Mouse (Mus musculus) testis, postnatal 10 days (tissue): ENCODE data around the gene Vamp2.

Experiments used
- DNase-seq: peaks from one replicate; pipeline ENCODE4 v3.0.0; 2021; ENCODE audit warnings: low spot score

The Vamp2 gene

GRCm38 (mm10) chr11:69064259-69065133 lies 23.8 kb upstream of the Vamp2 start:
- DNase-seq, result no peak

GRCm38 (mm10) chr11:69065394-69065925 lies 22.8 kb upstream of the Vamp2 start:
- no peak for DNase-seq

GRCm38 (mm10) chr11:69066163-69066861 lies 22.0 kb upstream of the Vamp2 start:
- no peak for DNase-seq

- peak; percentile 91 for DNase-seq
Observed at GRCm38 (mm10) chr11:69066956-69067355, 21.3 kb upstream of the Vamp2 start.

GRCm38 (mm10) chr11:69067601-69068000 lies 20.7 kb upstream of the Vamp2 start:
- DNase-seq, result no peak

GRCm38 (mm10) chr11:69070093-69070492 lies 18.2 kb upstream of the Vamp2 start:
- no peak for DNase-seq

- peak; percentile 94 for DNase-seq
Observed at GRCm38 (mm10) chr11:69070590-69071222, 17.6 kb upstream of the Vamp2 start, which contains the start of gene Tmem107. Gene Tmem107 (plus strand): TSS chr11:69070806.

GRCm38 (mm10) chr11:69071262-69071661 lies 17.0 kb upstream of the Vamp2 start:
- no peak for DNase-seq

- no peak for DNase-seq
Observed at GRCm38 (mm10) chr11:69072234-69072633, 16.1 kb upstream of the Vamp2 start.

- no peak for DNase-seq
Observed at GRCm38 (mm10) chr11:69072666-69073064, 15.6 kb upstream of the Vamp2 start.

GRCm38 (mm10) chr11:69073065-69073888 lies 15.0 kb upstream of the Vamp2 start:
- DNase-seq, result peak; percentile 80

GRCm38 (mm10) chr11:69073951-69074775 lies 14.1 kb upstream of the Vamp2 start:
- DNase-seq, result no peak

GRCm38 (mm10) chr11:69074776-69075069 lies 13.6 kb upstream of the Vamp2 start:
- no peak for DNase-seq

GRCm38 (mm10) chr11:69075764-69076479 lies 12.4 kb upstream of the Vamp2 start:
- DNase-seq, result no peak

- no peak for DNase-seq
Observed at GRCm38 (mm10) chr11:69076572-69076971, 11.7 kb upstream of the Vamp2 start.

GRCm38 (mm10) chr11:69077316-69077715 lies 11.0 kb upstream of the Vamp2 start:
- DNase-seq, result no peak

GRCm38 (mm10) chr11:69078041-69078440 lies 10.2 kb upstream of the Vamp2 start:
- DNase-seq, result no peak

- no peak for DNase-seq
Observed at GRCm38 (mm10) chr11:69078805-69079438, 9.4 kb upstream of the Vamp2 start.

GRCm38 (mm10) chr11:69080102-69080854 lies 8.0 kb upstream of the Vamp2 start:
- DNase-seq, result no peak
